Mouse (Mus musculus) intestine, embryonic 16.5 days (tissue): ENCODE measurements at regions not wholly inside any gene's neighbourhood (a gene's known extent, or its start where the extent isn't known, plus 50 kb on each side); places are given as distances from the start of the nearest gene placed in this dataset.

ENCODE experiments used
- ATAC-seq: fragments of 200-750 bp; cut with Nextera tagmentation; 2 replicates; pipeline ENCODE4 v1.8.0; 2017; ENCODE audit warnings: moderate TSS enrichment, moderate library complexity
- H3K27ac ChIP-seq: fragments of 300-500 bp; sonication (generic); 2 replicates; pipeline ENCODE4 v1.5.1; 2014; ENCODE audit warnings: mild to moderate bottlenecking, low read length
- H3K27me3 ChIP-seq: fragments of 300-500 bp; sonication (generic); replicated peaks from 2 replicates; pipeline ENCODE4 v1.6.1; 2014; ENCODE audit warnings: low read length, control low read depth, mixed read lengths; ENCODE audit not compliant: control insufficient read depth, insufficient read depth
- H3K36me3 ChIP-seq: fragments of 300-500 bp; sonication (generic); 2 replicates; pipeline ENCODE4 v1.6.1; 2014; ENCODE audit warnings: low read length, control low read depth; ENCODE audit not compliant: control insufficient read depth, insufficient read depth
- H3K4me1 ChIP-seq: fragments of 300-500 bp; sonication (generic); 2 replicates; pipeline ENCODE4 v1.6.1; 2014; ENCODE audit warnings: low read length, control low read depth, mixed read lengths; ENCODE audit not compliant: control insufficient read depth, insufficient read depth
- H3K4me2 ChIP-seq: fragments of 300-500 bp; sonication (generic); 2 replicates; pipeline ENCODE4 v1.6.1; 2014; ENCODE audit warnings: low read depth, low read length, control low read depth
- H3K4me3 ChIP-seq: fragments of 300-500 bp; sonication (generic); 2 replicates; pipeline ENCODE4 v1.5.1; 2014; ENCODE audit warnings: mild to moderate bottlenecking, low read length
- H3K9ac ChIP-seq: fragments of 300-500 bp; sonication (generic); 2 replicates; pipeline ENCODE4 v1.6.1; 2014; ENCODE audit warnings: low read depth, low read length
- H3K9me3 ChIP-seq: fragments of 300-500 bp; sonication (generic); 2 replicates; pipeline ENCODE4 v1.6.1; 2016; ENCODE audit warnings: low read length, control low read depth; ENCODE audit not compliant: control insufficient read depth
- WGBS: fragments of 180-500 bp; shearing (Covaris S2); extraction: QIAGEN DNeasy Blood & Tissue Kit; methylation state at CpG from one replicate; pipeline ENCODE4 v1.1.7; 2014; 5-methylcytosine and 5-hydroxymethylcytosine counted together

GRCm38 (mm10) chr12:50932496-50932895 lies 283.6 kb upstream of the Prkd1 start:
- Histone ChIP-seq H3K27me3 (no peaks in the 10 kb centered on the region), H3K36me3 (no peaks in the 10 kb centered on the region), H3K4me2 (no peak overlapping the region), H3K27ac (no peak overlapping the region), H3K4me1 (no peaks in the 10 kb centered on the region), H3K9me3 (no peaks in the 10 kb centered on the region), H3K4me3 (no peak overlapping the region), H3K9ac (no peak overlapping the region)
- no peak for ATAC-seq
- WGBS, result 96% methylated on average over 3 of the region's 3 CpGs

GRCm38 (mm10) chr12:50929641-50930040 lies 280.7 kb upstream of the Prkd1 start:
- Histone ChIP-seq H3K36me3 (no peaks in the 10 kb centered on the region), H3K27ac (no peak overlapping the region), H3K4me1 (no peaks in the 10 kb centered on the region), H3K4me2 (no peak overlapping the region), H3K4me3 (no peak overlapping the region), H3K9me3 (no peaks in the 10 kb centered on the region), H3K9ac (no peak overlapping the region), H3K27me3 (no peaks in the 10 kb centered on the region)
- no peak for ATAC-seq
- 58% methylated on average over 3 of the region's 3 CpGs for WGBS

- no peaks in the 10 kb centered on the region for H3K27me3 ChIP-seq
- H3K4me2 ChIP-seq, result no peak overlapping the region
- no peak overlapping the region for H3K9ac ChIP-seq
- H3K4me3 ChIP-seq, result no peak overlapping the region
- H3K27ac ChIP-seq, result no peak overlapping the region
- no peaks in the 10 kb centered on the region for H3K4me1 ChIP-seq
- H3K9me3 ChIP-seq, result no peaks in the 10 kb centered on the region
- no peaks in the 10 kb centered on the region for H3K36me3 ChIP-seq
- no peak for ATAC-seq
- 54% methylated on average over 2 of the region's 2 CpGs for WGBS
Observed at GRCm38 (mm10) chr12:50926234-50926633, 277.3 kb upstream of the Prkd1 start.

- Histone ChIP-seq H3K4me1 (no peaks in the 10 kb centered on the region), H3K27me3 (no peaks in the 10 kb centered on the region), H3K36me3 (no peaks in the 10 kb centered on the region), H3K9me3 (no peaks in the 10 kb centered on the region), H3K9ac (no peak overlapping the region), H3K27ac (no peak overlapping the region), H3K4me2 (no peak overlapping the region), H3K4me3 (no peak overlapping the region)
- no peak for ATAC-seq
- 80% methylated on average over 1 of the region's 1 CpGs for WGBS
Observed at GRCm38 (mm10) chr12:50921739-50922138, 272.8 kb upstream of the Prkd1 start.

- 51% methylated on average over 13 of the region's 13 CpGs for WGBS
- Histone ChIP-seq H3K36me3 (no peaks in the 10 kb centered on the region), H3K4me2 (no peak overlapping the region), H3K4me1 (no peaks in the 10 kb centered on the region), H3K4me3 (no peak overlapping the region), H3K9ac (no peak overlapping the region), H3K27ac (no peak overlapping the region), H3K9me3 (no peaks in the 10 kb centered on the region), H3K27me3 (no peaks in the 10 kb centered on the region)
- ATAC-seq, result peak; percentile 80
Observed at GRCm38 (mm10) chr12:50899609-50900447, 250.9 kb upstream of the Prkd1 start.

- no peaks in the 10 kb centered on the region for H3K36me3 ChIP-seq
- H3K27ac ChIP-seq, result no peak overlapping the region
- H3K9ac ChIP-seq, result no peak overlapping the region
- ATAC-seq, result peak; percentile 84
- H3K9me3 ChIP-seq, result no peaks in the 10 kb centered on the region
- H3K4me1 ChIP-seq, result no peaks in the 10 kb centered on the region
- H3K4me2 ChIP-seq, result no peak overlapping the region
- H3K27me3 ChIP-seq, result no peaks in the 10 kb centered on the region
- no peak overlapping the region for H3K4me3 ChIP-seq
- WGBS, result 72% methylated on average over 3 of the region's 3 CpGs
Observed at GRCm38 (mm10) chr12:50897606-50898166, 248.8 kb upstream of the Prkd1 start.

GRCm38 (mm10) chr12:50893604-50894003 lies 244.7 kb upstream of the Prkd1 start:
- WGBS, result 54% methylated on average over 5 of the region's 5 CpGs
- no peak for ATAC-seq
- H3K9me3 ChIP-seq, result no peaks in the 10 kb centered on the region
- no peak overlapping the region for H3K4me3 ChIP-seq
- H3K27ac ChIP-seq, result no peak overlapping the region
- H3K4me2 ChIP-seq, result no peak overlapping the region
- no peak overlapping the region for H3K9ac ChIP-seq
- H3K4me1 ChIP-seq, result no peaks in the 10 kb centered on the region
- H3K27me3 ChIP-seq, result no peaks in the 10 kb centered on the region
- H3K36me3 ChIP-seq, result no peaks in the 10 kb centered on the region

GRCm38 (mm10) chr12:50875796-50876195 lies 226.9 kb upstream of the Prkd1 start:
- ATAC-seq, result no peak
- H3K4me2 ChIP-seq, result no peak overlapping the region

GRCm38 (mm10) chr12:50874024-50874398 lies 225.1 kb upstream of the Prkd1 start:
- H3K4me1 ChIP-seq, result no peaks in the 10 kb centered on the region
- H3K9ac ChIP-seq, result no peak overlapping the region

More at GRCm38 (mm10) chr12:50875796-50876195, 226.9 kb upstream of the Prkd1 start:
- no peak overlapping the region for H3K27ac ChIP-seq
- no peaks in the 10 kb centered on the region for H3K9me3 ChIP-seq
- H3K9ac ChIP-seq, result no peak overlapping the region
- H3K36me3 ChIP-seq, result no peaks in the 10 kb centered on the region
- no peaks in the 10 kb centered on the region for H3K27me3 ChIP-seq
- H3K4me1 ChIP-seq, result no peaks in the 10 kb centered on the region
- no peak overlapping the region for H3K4me3 ChIP-seq

More at GRCm38 (mm10) chr12:50874024-50874398, 225.1 kb upstream of the Prkd1 start:
- WGBS, result 93% methylated on average over 4 of the region's 4 CpGs
- no peaks in the 10 kb centered on the region for H3K27me3 ChIP-seq
- H3K9me3 ChIP-seq, result no peaks in the 10 kb centered on the region
- no peaks in the 10 kb centered on the region for H3K36me3 ChIP-seq
- no peak overlapping the region for H3K4me2 ChIP-seq
- no peak overlapping the region for H3K4me3 ChIP-seq
- no peak overlapping the region for H3K27ac ChIP-seq
- ATAC-seq, result no peak
